Mouse (Mus musculus) small intestine, adult 2 months (tissue): ENCODE measurements around the gene Xbp1.

Experiments
- CTCF ChIP-seq: fragments of 200-500 bp; IDR thresholded peaks from 2 replicates; pipeline ENCODE4 v1.5.1; 2012; ENCODE audit warnings: low read depth, mild to moderate bottlenecking, control low read depth, inconsistent platforms, low read length, moderate library complexity, mixed read lengths; ENCODE audit not compliant: insufficient replicate concordance, insufficient read length; ENCODE audit errors: extremely low read depth
- POLR2A ChIP-seq: fragments of 200-500 bp; IDR thresholded peaks from 2 replicates; pipeline ENCODE4 v1.6.1; 2012; ENCODE audit warnings: low read depth, mild to moderate bottlenecking, control low read depth, inconsistent platforms, low read length, moderate library complexity

DNA sequence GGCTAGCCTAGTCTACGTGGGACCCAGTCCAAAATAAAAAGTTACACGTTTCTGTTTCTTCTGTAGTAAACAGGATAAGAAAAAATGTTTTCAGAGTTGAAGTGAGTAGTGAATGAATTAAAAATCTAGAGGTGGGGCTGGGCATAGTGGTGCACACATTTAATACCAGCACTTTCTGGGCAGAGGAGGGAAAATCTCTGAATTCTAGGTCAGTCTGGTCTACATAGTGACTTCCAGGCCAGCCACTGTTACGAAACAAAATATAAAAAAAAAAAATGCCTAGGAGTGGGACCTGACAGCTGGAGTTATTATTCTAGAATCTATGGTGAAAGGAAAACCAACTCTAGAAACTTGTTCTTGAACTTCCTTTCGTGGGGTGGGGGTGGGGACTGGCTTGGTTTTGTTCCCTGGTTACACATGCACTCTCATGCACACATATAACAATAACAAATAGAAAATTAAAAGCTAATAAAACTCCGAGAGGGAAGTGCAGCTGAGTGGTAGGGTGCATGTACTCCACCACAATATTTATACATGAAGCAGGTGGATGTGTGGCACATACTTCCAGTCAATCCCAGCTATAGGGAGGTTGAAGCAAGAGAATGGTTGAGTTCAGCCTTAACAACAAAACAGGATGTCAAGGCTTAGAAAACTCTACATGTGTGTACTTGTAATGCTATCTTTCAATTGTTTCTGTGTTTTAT, 22.2 kb downstream of the Xbp1 start:
- TF ChIP-seq CTCF (no peak), POLR2A (no peak)
